Mouse (Mus musculus): ENCODE results near the gene Celf5. TPM values are rescaled to one million over a fixed set of nuclear protein-coding genes. Genes with fewer than 3 reads are reported as not detected.
A peak's percentile ranks its signal among the peaks of the same experiment; 100 is the strongest.

Celf5 gene
- polyA plus RNA-seq, 1 experiment from 2014 or later = 0.04 TPM

- Histone ChIP-seq H3K4me3 (ENCODE audit: inconsistent target) (peak overlapping the region; percentile 85; the same call in 1 of the 2 replicates), H3K79me2 (ENCODE audit: inconsistent target) (peaks cover 32% of the 10 kb centered on the region), H3K36me3 (ENCODE audit: inconsistent target) (peaks cover 38% of the 10 kb centered on the region), H3K27ac (no peak overlapping the region)
- WGBS (ENCODE audit: missing documents) = 51% methylated on average over 11 of the region's 11 CpGs
Observed at GRCm38 (mm10) chr10:81494260-81495041, 11.9 kb upstream of the Celf5 start.

GRCm38 (mm10) chr10:81493601-81494220 is 11.2 kb upstream of the Celf5 start:
- Histone ChIP-seq H3K79me2 (ENCODE audit: inconsistent target) (peaks cover 32% of the 10 kb centered on the region), H3K27ac (no peak overlapping the region), H3K36me3 (ENCODE audit: inconsistent target) (peaks cover 46% of the 10 kb centered on the region), H3K4me3 (ENCODE audit: inconsistent target) (no peak overlapping the region)
- WGBS (ENCODE audit: missing documents) = 76% methylated on average over 8 of the region's 8 CpGs

- WGBS (ENCODE audit: missing documents) = 95% methylated on average over 11 of the region's 11 CpGs
- peaks cover 55% of the 10 kb centered on the region for H3K36me3 ChIP-seq (ENCODE audit: inconsistent target)
- H3K79me2 ChIP-seq (ENCODE audit: inconsistent target) = peaks cover 32% of the 10 kb centered on the region
- no peak overlapping the region for H3K4me3 ChIP-seq (ENCODE audit: inconsistent target)
- no peak overlapping the region for H3K27ac ChIP-seq
Observed at GRCm38 (mm10) chr10:81492606-81493240, 10.2 kb upstream of the Celf5 start.

GRCm38 (mm10) chr10:81491018-81491417 is 8.5 kb upstream of the Celf5 start:
- Histone ChIP-seq H3K36me3 (ENCODE audit: inconsistent target) (peaks cover 67% of the 10 kb centered on the region), H3K4me3 (ENCODE audit: inconsistent target) (no peak overlapping the region), H3K79me2 (ENCODE audit: inconsistent target) (peaks cover 32% of the 10 kb centered on the region), H3K27ac (no peak overlapping the region)
- 96% methylated on average over 9 of the region's 9 CpGs for WGBS (ENCODE audit: missing documents)

DNA sequence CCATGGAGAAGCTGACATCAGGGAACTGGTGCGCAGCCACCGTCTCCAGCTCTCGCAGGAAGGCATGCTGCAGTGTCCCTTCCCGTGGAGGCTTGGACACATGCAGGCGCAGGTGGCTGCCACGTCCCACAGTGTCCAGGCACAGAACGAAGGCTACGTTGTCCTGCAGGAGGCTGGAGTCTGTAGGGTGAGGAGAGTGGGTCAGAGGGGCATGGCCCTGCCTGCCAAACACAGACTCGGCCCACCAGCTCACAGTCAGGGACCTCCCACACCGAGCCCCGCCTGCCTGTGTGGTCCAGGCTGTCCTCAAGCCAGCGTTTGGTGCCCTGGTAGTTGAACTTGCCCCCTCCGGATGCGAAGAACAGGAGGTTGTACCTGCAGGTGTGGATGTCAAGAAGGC is 7.4 kb upstream of the Celf5 start:
- 92% methylated on average over 14 of the region's 14 CpGs for WGBS (ENCODE audit: missing documents)
- H3K4me3 ChIP-seq (ENCODE audit: inconsistent target) = no peak overlapping the region
- H3K36me3 ChIP-seq (ENCODE audit: inconsistent target) = peaks cover 67% of the 10 kb centered on the region

GRCm38 (mm10) chr10:81488081-81488480 is 5.6 kb upstream of the Celf5 start:
- WGBS (ENCODE audit: missing documents) = 93% methylated on average over 6 of the region's 11 CpGs

More for the DNA sequence above, 7.4 kb upstream of the Celf5 start:
- peaks cover 22% of the 10 kb centered on the region for H3K79me2 ChIP-seq (ENCODE audit: inconsistent target)
- H3K27ac ChIP-seq = no peak overlapping the region

GRCm38 (mm10) chr10:81486496-81486895 is 4.0 kb upstream of the Celf5 start:
- WGBS (ENCODE audit: missing documents) = 93% methylated on average over 10 of the region's 10 CpGs
- no peaks in the 10 kb centered on the region for H3K79me2 ChIP-seq (ENCODE audit: inconsistent target)
- H3K27ac ChIP-seq = no peak overlapping the region
- H3K36me3 ChIP-seq (ENCODE audit: inconsistent target) = peaks cover 49% of the 10 kb centered on the region
- no peak overlapping the region for H3K4me3 ChIP-seq (ENCODE audit: inconsistent target)

More at GRCm38 (mm10) chr10:81488081-81488480, 5.6 kb upstream of the Celf5 start:
- Histone ChIP-seq H3K27ac (no peak overlapping the region), H3K36me3 (ENCODE audit: inconsistent target) (peaks cover 65% of the 10 kb centered on the region), H3K4me3 (ENCODE audit: inconsistent target) (no peak overlapping the region), H3K79me2 (ENCODE audit: inconsistent target) (peaks cover 3% of the 10 kb centered on the region; the same call in 1 of the 2 replicates)

DNA sequence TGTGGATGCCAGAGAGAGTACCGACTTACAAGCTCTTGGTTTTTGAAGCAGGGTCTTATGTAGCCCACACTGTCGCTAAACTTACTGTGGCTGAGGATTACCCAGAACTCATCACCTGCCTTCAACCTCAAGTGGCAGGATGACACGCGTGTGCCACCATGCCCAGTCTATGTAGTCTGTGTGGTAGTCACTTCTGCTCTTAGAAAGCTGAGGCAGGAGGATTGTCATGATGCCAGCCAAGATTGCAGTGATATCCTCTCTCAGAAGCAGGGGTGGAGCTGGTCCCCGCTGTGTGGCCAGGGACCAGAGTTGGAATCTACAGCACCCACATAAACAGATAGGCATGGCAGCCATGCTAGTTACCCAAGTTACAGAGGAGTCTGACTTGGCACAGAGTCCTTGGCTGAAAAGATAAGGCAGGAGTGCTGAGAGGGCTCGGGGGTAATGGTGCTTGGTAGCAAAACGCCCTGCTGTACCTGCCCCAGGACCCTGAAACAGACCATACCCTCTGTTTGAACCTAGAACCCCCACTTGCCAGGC is 3.0 kb upstream of the Celf5 start:
- WGBS (ENCODE audit: missing documents) = 80% methylated on average over 7 of the region's 7 CpGs
- Histone ChIP-seq H3K79me2 (ENCODE audit: inconsistent target) (no peaks in the 10 kb centered on the region), H3K36me3 (ENCODE audit: inconsistent target) (peaks cover 39% of the 10 kb centered on the region; the same call in 1 of the 2 replicates), H3K4me3 (ENCODE audit: inconsistent target) (no peak overlapping the region), H3K27ac (no peak overlapping the region)

DNA sequence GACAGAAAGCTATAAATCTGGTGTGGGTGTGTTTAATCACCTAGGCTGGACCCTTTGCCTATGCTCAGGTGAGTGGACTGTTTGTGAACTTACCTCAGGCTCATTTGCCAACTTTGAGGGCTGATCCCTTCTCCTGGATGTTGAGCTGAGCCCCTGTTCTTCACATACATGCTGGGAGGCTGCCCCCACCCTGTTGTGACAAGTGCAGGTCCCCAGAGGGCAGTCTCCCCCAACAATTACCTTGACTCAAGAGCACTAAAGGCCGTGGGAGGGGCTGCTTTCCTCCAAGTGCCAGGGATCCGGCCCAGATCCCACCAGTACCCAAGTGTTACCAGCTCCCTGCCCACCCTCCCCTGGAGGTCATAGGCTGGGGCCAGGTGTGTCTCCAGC is 2.5 kb upstream of the Celf5 start:
- H3K79me2 ChIP-seq (ENCODE audit: inconsistent target) = no peaks in the 10 kb centered on the region
- H3K36me3 ChIP-seq (ENCODE audit: inconsistent target) = peaks cover 34% of the 10 kb centered on the region; the same call in 1 of the 2 replicates
- 9% methylated on average over 2 of the region's 2 CpGs for WGBS (ENCODE audit: missing documents)
- H3K27ac ChIP-seq = no peak overlapping the region
- no peak overlapping the region for H3K4me3 ChIP-seq (ENCODE audit: inconsistent target)

- 77% methylated on average over 6 of the region's 6 CpGs for WGBS (ENCODE audit: missing documents)
- Histone ChIP-seq H3K79me2 (ENCODE audit: inconsistent target) (no peaks in the 10 kb centered on the region), H3K36me3 (ENCODE audit: inconsistent target) (peaks cover 29% of the 10 kb centered on the region; the same call in 1 of the 2 replicates), H3K4me3 (ENCODE audit: inconsistent target) (no peak overlapping the region), H3K27ac (no peak overlapping the region)
Observed at GRCm38 (mm10) chr10:81484441-81485059, 2.0 kb upstream of the Celf5 start.

DNA sequence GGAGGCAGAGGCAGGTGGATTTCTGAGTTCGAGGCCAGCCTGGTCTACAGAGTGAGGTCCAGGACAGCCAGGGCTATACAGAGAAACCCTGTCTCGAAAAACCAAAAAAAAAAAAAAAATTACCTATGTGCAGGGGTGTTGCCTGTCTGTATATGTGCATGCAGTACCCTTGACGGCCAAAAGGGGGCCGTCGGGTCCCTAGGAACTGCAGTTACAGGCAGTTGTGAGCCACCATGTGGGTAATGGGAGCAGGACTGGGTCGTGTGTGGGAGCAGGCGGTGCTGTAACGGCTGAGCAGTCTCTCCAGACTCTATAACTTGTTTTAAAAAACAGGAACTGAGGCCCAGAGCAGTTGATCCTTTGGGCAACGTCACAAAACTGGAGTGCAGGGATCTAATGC is 1.5 kb upstream of the Celf5 start:
- WGBS (ENCODE audit: missing documents) = 0% methylated on average over 4 of the region's 9 CpGs
- no peak overlapping the region for H3K27ac ChIP-seq
- H3K36me3 ChIP-seq (ENCODE audit: inconsistent target) = peaks cover 24% of the 10 kb centered on the region; the same call in 1 of the 2 replicates
- H3K4me3 ChIP-seq (ENCODE audit: inconsistent target) = no peak overlapping the region
- H3K79me2 ChIP-seq (ENCODE audit: inconsistent target) = no peaks in the 10 kb centered on the region

- H3K4me3 ChIP-seq (ENCODE audit: inconsistent target) = no peak overlapping the region
- no peak overlapping the region for H3K27ac ChIP-seq
- 4% methylated on average over 30 of the region's 35 CpGs for WGBS (ENCODE audit: missing documents)
- no peaks in the 10 kb centered on the region for H3K79me2 ChIP-seq (ENCODE audit: inconsistent target)
- 0 out of 2 replicates have a peak, but pooled peaks cover 3% of the 10 kb centered on the region for H3K36me3 ChIP-seq (ENCODE audit: inconsistent target)
Observed at GRCm38 (mm10) chr10:81481605-81482532, 640 bp downstream of the Celf5 start.

- no peak overlapping the region for H3K4me3 ChIP-seq (ENCODE audit: inconsistent target)
- no peaks in the 10 kb centered on the region for H3K36me3 ChIP-seq (ENCODE audit: inconsistent target)
- WGBS (ENCODE audit: missing documents) = 74% methylated on average over 10 of the region's 10 CpGs
Observed at GRCm38 (mm10) chr10:81474461-81474860, 8.0 kb downstream of the Celf5 start.

More at GRCm38 (mm10) chr10:81474461-81474860, 8.0 kb downstream of the Celf5 start:
- H3K27ac ChIP-seq = no peak overlapping the region
- no peaks in the 10 kb centered on the region for H3K79me2 ChIP-seq (ENCODE audit: inconsistent target)
